Mouse (Mus musculus): ENCODE measurements around the gene Wfdc13.

- TF ChIP-seq POLR2A (IDR thresholded peaks at IDR 0.05; ENCODE audit: control insufficient read depth, extremely low read depth, insufficient read depth, low read length, poor library complexity) (no peak), CTCF (IDR thresholded peaks at IDR 0.05; ENCODE audit: borderline replicate concordance, control insufficient read depth, extremely low read depth, insufficient read depth, low read length, poor library complexity) (no peak)
Observed at GRCm38 (mm10) chr2:164641881-164642673, 42.8 kb upstream of the Wfdc13 start.
